Mouse (Mus musculus) adipocyte (in vitro differentiated cells): ENCODE data around the gene Olfr1019.

Source experiments
- DNase-seq: peaks from one replicate; pipeline ENCODE4 v3.0.0-alpha.2; 2016; ENCODE audit warnings: low spot score

The Olfr1019 gene

DNA sequence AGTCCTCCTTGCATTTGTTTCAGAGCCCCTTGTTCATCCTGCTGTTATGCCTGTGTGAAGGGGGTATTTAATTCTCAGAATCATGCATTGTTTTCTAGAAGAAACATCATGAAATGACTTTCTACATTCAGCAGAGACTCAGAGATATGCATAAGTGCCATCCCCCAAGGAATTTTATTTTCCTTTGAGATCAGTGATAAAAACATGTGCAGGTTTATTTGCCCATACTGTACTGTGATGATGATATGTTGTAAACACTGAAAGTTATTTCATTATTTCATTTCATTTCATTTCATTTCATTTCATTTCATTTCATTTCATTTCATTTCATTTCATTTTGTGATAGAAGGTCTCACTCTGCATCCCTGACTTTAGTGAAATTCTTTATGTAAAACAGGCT lies at the start of gene Olfr1019:
Gene Olfr1019, minus strand, starts transcription at position 101 of the 400 bp plus-strand sequence.
- DNase-seq, result no peak

DNA sequence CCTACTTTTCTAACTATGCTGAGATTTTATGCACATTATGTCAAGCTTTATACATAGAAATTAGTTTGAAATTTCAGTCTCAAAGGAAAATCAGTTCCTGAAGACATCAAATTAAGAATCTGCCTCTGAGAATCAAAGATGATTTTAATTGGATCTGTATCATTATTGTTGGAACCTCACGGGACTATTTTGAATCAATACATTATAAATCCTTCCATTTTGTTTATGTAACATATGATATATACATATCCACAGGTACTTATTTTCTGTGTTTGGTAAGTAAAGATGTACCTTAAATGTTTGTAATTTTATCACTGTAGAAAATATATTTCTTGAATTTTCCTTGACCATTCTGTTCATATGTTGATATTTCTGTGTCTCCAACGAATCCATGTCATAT lies 40.1 kb upstream of the Olfr1019 start, which contains the start of gene Olfr1023:
Gene Olfr1023, plus strand, starts transcription at position 301 of the 400 bp plus-strand sequence.
- DNase-seq, result no peak

DNA sequence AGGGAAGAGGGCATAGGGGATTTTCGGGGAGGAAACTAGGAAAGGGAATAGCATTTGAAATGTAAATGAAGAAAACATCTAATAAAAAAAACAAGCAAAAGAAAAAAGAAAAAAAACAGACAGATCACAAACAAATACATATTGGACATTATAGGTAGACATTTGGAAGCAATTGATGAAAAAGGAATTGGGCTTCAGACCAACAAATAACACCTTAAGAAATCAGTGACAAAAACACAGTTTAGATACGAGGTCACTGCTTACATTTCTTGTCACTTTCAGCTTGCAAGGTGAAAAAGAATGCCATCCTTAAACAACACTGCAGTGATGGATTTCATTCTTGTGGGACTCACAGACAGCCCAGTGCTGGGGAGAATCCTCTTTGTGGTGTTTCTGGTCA lies 23.0 kb upstream of the Olfr1019 start, which contains the start of gene Olfr1022:
Gene Olfr1022, plus strand, starts transcription at position 301 of the 400 bp plus-strand sequence.
- DNase-seq, result no peak

DNA sequence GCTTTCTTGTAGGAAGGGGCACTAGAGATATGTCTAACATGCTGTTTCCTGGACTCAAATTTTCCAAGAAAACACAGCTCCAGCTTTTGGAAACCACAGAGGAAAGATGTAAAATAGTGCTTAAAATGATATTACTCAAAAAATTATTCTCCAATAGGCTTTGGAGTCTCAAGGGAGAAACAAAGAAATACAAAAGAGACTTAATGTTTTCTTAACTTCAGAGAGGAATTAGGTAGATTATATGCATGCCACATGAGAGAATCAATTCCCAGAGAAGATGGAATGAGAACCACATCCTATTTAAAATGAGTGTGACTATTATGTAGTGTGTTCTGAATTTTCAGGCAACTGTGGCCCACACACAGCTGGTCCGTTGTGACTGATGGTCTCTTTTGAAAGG lies 1.4 kb upstream of the Olfr1019 start, which contains the start of gene Olfr1020:
Gene Olfr1020, plus strand, starts transcription at position 301 of the 400 bp plus-strand sequence.
- DNase-seq, result no peak

DNA sequence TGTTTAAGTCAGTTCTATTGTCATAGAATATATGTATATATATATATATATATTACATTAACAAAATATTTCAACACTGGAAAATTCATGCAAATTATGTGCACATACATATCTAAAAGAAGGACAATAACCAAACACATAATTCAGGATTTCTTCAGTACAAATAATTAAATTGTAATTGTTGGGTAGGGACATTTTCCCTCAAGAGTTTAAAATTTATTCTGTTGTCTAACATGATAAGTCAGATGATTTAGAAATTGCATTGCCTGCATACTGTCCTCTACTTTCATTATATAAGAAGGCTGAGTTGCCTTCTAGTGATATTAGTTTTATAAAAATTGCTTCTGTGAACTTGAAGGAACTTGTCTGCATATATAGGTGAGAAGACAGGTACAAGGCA lies 27.1 kb downstream of the Olfr1019 start, which contains the start of gene Olfr1018:
Gene Olfr1018, plus strand, starts transcription at position 301 of the 400 bp plus-strand sequence.
- no peak for DNase-seq

DNA sequence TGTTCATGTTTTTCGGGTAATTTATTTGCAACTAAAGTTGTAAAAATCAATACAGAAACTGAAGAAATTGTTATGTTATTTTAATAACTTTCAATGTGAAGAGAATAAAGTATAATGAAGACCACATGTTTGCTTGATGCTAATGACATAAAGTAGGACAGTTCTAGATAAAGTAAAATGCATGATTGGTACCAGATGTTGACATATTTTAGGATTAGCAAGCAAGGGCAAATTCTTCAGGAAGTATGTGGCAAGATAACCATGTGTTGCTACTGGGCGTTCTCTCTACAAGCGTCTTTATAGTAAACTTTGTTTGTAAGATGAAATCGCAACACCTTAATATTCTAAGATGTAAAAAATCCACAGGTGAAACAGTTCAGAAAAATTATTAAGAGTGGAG lies 40.8 kb downstream of the Olfr1019 start:
- DNase-seq, result no peak

DNA sequence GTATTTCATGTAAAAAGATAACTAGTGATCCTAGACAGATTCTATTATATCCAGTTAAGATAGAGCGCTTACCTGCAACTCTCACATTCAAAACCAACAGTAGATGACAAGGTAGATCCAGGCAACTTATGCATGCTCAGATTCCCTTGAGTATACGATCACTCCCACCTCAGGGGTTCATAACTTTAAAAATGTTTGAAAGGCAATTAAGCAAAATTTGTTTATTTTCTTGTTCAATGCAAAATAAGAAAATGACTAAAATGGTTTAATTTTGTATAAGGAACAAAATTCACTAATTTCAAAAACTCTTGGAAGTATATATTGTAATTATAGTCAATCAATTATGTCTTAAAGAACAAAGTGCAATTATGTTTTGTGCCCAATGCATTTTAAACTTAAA lies 42.8 kb downstream of the Olfr1019 start, which contains the start of gene Olfr1016:
Gene Olfr1016, minus strand, starts transcription at position 101 of the 400 bp plus-strand sequence.
- DNase-seq, result no peak

DNA sequence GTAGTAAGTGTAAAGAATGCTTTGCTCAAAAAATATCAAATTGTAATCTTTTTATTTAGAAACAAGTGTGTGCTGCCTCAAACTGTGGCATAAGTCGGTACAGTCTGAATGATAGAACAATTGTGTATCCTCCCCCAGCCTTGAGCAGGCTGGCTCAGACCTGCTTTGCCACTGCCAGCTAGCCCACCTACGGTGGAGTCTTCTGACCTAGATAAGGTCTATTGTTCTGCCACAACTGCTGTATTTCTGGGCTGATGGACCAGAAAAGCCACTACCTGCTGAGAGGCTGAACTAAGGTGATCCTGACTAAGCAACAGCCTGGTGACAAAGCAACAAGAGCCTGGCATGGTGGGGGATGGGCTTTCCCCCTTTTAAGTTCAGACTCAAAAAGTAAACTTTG lies 53.0 kb downstream of the Olfr1019 start:
- no peak for DNase-seq
